Comparison of ENCODE assay signal across 17 mouse cellular contexts in the genomic region with DNA sequence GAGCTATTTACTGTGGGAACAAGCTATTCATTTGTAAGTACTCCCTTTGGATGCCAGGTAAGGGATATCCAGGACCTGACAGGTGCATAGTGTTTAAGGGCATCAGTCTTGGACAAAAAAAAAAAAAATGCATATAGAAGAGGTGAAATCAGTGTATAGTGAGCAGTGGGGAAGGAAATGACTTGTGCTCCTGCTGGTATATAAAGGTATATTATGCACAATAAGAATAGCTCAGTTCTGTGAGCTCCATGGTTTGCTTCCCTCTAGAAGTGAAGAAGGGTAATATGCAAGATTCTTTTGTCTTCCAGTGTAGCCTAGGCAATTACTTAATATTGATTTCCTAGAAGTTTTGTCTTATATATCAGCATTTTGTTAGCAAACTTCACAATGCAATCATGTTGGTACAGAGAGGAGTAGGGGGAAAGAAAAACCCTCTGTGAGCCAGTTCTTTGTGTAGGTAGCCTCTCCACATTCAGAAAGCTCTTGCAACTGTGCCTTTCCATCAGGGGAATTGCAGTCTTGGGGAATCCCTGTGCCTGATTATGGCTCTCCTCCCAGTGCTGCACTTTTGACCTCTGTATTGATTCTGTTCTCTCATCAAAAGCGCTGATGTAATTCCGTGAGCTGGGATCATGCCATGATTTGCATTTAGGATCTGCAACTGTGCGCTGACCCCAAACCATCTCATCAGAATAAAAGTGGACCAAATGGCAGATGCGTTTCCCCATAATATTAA.
A peak's percentile ranks its signal among the peaks of the same experiment; 100 is the strongest.
DNase-seq lines count a peak whose midpoint lies in the region; ATAC-seq lines count a peak whose summit lies in the region.
"Had no signal": no experiment of that assay in that cellular context is flagged by ENCODE, and none has a peak within 500 bp of the region (broad histone marks: within the 10 kb centered on the region; RNA-seq: fewer than 3 reads in every experiment).

No protein-coding gene starts in this region.

- no peak for DNase-seq in forebrain, embryonic 11.5 days (ENCODE audit: low spot score)
- DNase-seq in forebrain, embryonic 14.5 days (ENCODE audit: low spot score), result no peak
- DNase-seq in midbrain, embryonic 10.5 days (ENCODE audit: low spot score), result peak; percentile 38
- no peak for DNase-seq in heart, postnatal 36 days
- no peak for DNase-seq in adrenal gland, postnatal 4 days (ENCODE audit: low spot score in 2 of 2)
- DNase-seq: cerebellum, adult 2 months; gastrocnemius, postnatal 36 days; lung, postnatal 36 days; thymus, postnatal 4 days had no signal

- H3K27me3 ChIP-seq in forebrain, embryonic 11.5 days (ENCODE audit: control insufficient read depth, insufficient read depth, low read length), result no peaks in the 10 kb centered on the region
- H3K27me3 ChIP-seq in forebrain, embryonic 16.5 days (replicated peaks; ENCODE audit: control insufficient read depth, insufficient read depth, low read length), result no peaks in the 10 kb centered on the region
- no peaks in the 10 kb centered on the region for H3K27me3 ChIP-seq in forebrain, embryonic 14.5 days (replicated peaks; ENCODE audit: control insufficient read depth, insufficient read depth, low read length)
- no peaks in the 10 kb centered on the region for H3K27me3 ChIP-seq in midbrain, embryonic 10.5 days (ENCODE audit: low read depth, poor library complexity, severe bottlenecking)
- H3K27me3 ChIP-seq in neural tube, embryonic 12.5 days (replicated peaks), result no peaks in the 10 kb centered on the region
- H3K27me3 ChIP-seq: CH12.LX; heart, embryonic 12.5 days had no signal

- no peak overlapping the region for H3K4me3 ChIP-seq in forebrain, embryonic 11.5 days (ENCODE audit: low read depth, low read length)
- no peak overlapping the region for H3K4me3 ChIP-seq in forebrain, embryonic 16.5 days (replicated peaks; ENCODE audit: low read length)
- no peak overlapping the region for H3K4me3 ChIP-seq in forebrain, embryonic 14.5 days (ENCODE audit: low read depth, low read length)
- no peak overlapping the region for H3K4me3 ChIP-seq in midbrain, embryonic 10.5 days
- H3K4me3 ChIP-seq in neural tube, embryonic 12.5 days, result no peak overlapping the region
- H3K4me3 ChIP-seq: heart, embryonic 12.5 days; layer of hippocampus, adult 2 months; myocyte had no signal

- H3K9ac ChIP-seq in forebrain, embryonic 11.5 days (ENCODE audit: low read length), result no peak overlapping the region
- no peak overlapping the region for H3K9ac ChIP-seq in forebrain, embryonic 16.5 days (replicated peaks; ENCODE audit: low read depth, low read length)
- no peak overlapping the region for H3K9ac ChIP-seq in forebrain, embryonic 14.5 days (ENCODE audit: low read length)
- H3K9ac ChIP-seq in neural tube, embryonic 12.5 days, result no peak overlapping the region
- H3K9ac ChIP-seq: heart, embryonic 12.5 days; liver, embryonic 14.5 days had no signal

- 44% methylated on average over 4 of the region's 4 CpGs for WGBS in forebrain, embryonic 11.5 days
- 47% methylated on average over 4 of the region's 4 CpGs for WGBS in forebrain, embryonic 16.5 days
- 56% methylated on average over 4 of the region's 4 CpGs for WGBS in forebrain, embryonic 14.5 days
- WGBS in midbrain, embryonic 10.5 days, result 29% methylated on average over 4 of the region's 4 CpGs
- 37% methylated on average over 4 of the region's 4 CpGs for WGBS in neural tube, embryonic 12.5 days

- H3K4me1 ChIP-seq in forebrain, embryonic 11.5 days (replicated peaks; ENCODE audit: control insufficient read depth, insufficient read depth, low read length), result no peaks in the 10 kb centered on the region; the same call in 1 of the 2 replicates
- no peaks in the 10 kb centered on the region for H3K4me1 ChIP-seq in forebrain, embryonic 16.5 days (replicated peaks; ENCODE audit: control insufficient read depth, insufficient read depth, low read length)
- no peaks in the 10 kb centered on the region for H3K4me1 ChIP-seq in forebrain, embryonic 14.5 days (ENCODE audit: control insufficient read depth, insufficient read depth, low read length)
- peaks cover 21% of the 10 kb centered on the region for H3K4me1 ChIP-seq in midbrain, embryonic 10.5 days
- H3K4me1 ChIP-seq in neural tube, embryonic 12.5 days, result no peaks in the 10 kb centered on the region
- H3K4me1 ChIP-seq: heart, embryonic 12.5 days had no signal

- H3K27ac ChIP-seq in forebrain, embryonic 11.5 days (ENCODE audit: low read depth, low read length), result 0 out of 2 replicates have a peak overlapping the region, but pooled peaks have one; percentile 25
- H3K27ac ChIP-seq in forebrain, embryonic 16.5 days (ENCODE audit: low read length), result no peak overlapping the region
- no peak overlapping the region for H3K27ac ChIP-seq in forebrain, embryonic 14.5 days (ENCODE audit: low read depth, low read length)
- H3K27ac ChIP-seq in midbrain, embryonic 10.5 days (replicated peaks), result peak overlapping the region; percentile 63
- peak overlapping the region; percentile 64 for H3K27ac ChIP-seq in neural tube, embryonic 12.5 days
- H3K27ac ChIP-seq: layer of hippocampus, adult 2 months; liver, embryonic 14.5 days had no signal

- peak; percentile 61; the same call in 1 of the 2 replicates for ATAC-seq in forebrain, embryonic 11.5 days (replicated peaks; ENCODE audit: low FRiP score)
- ATAC-seq in forebrain, embryonic 16.5 days, result no peak
- ATAC-seq in forebrain, embryonic 14.5 days, result peak; percentile 34; the same call in 1 of the 2 replicates
- ATAC-seq in neural tube, embryonic 12.5 days (ENCODE audit: low FRiP score, low read depth), result peak; percentile 81
- no peak for ATAC-seq in granulocyte monocyte progenitor cell, adult 5-6 weeks (replicated peaks; ENCODE audit: poor library complexity, severe bottlenecking)

- intact Hi-C loops in heart, postnatal 36 days (cut with DNase I), result no loop called here

- H3K9me3 ChIP-seq in forebrain, embryonic 11.5 days (ENCODE audit: control insufficient read depth, low read length), result no peaks in the 10 kb centered on the region
- H3K9me3 ChIP-seq in forebrain, embryonic 16.5 days (ENCODE audit: control insufficient read depth, low read length), result no peaks in the 10 kb centered on the region
- no peaks in the 10 kb centered on the region for H3K9me3 ChIP-seq in forebrain, embryonic 14.5 days (replicated peaks; ENCODE audit: control insufficient read depth, low read length)
- no peaks in the 10 kb centered on the region for H3K9me3 ChIP-seq in midbrain, embryonic 10.5 days (replicated peaks)
- H3K9me3 ChIP-seq in neural tube, embryonic 12.5 days, result no peaks in the 10 kb centered on the region
- H3K9me3 ChIP-seq: heart, embryonic 12.5 days had no signal

- no peak overlapping the region for H3K4me2 ChIP-seq in forebrain, embryonic 11.5 days (ENCODE audit: low read depth, low read length, severe bottlenecking)
- H3K4me2 ChIP-seq in forebrain, embryonic 16.5 days (ENCODE audit: low read length), result no peak overlapping the region
- no peak overlapping the region for H3K4me2 ChIP-seq in forebrain, embryonic 14.5 days (ENCODE audit: low read length)
- H3K4me2 ChIP-seq in neural tube, embryonic 12.5 days (replicated peaks), result 0 out of 2 replicates have a peak overlapping the region, but pooled peaks have one; percentile 0
- H3K4me2 ChIP-seq: heart, embryonic 12.5 days had no signal

- no peaks in the 10 kb centered on the region for H3K36me3 ChIP-seq in forebrain, embryonic 11.5 days (ENCODE audit: control insufficient read depth, insufficient read depth, low read length)
- H3K36me3 ChIP-seq in forebrain, embryonic 16.5 days (ENCODE audit: control insufficient read depth, insufficient read depth), result no peaks in the 10 kb centered on the region
- no peaks in the 10 kb centered on the region for H3K36me3 ChIP-seq in forebrain, embryonic 14.5 days (ENCODE audit: control insufficient read depth, insufficient read depth, low read length)
- H3K36me3 ChIP-seq in midbrain, embryonic 10.5 days, result no peaks in the 10 kb centered on the region
- no peaks in the 10 kb centered on the region for H3K36me3 ChIP-seq in neural tube, embryonic 12.5 days
- H3K36me3 ChIP-seq: heart, embryonic 12.5 days had no signal

Comparison
In these comparisons a context has a peak if more than half of its experiments do, and no peak if none do; other contexts are left out.
1. ATAC-seq: peak in forebrain, embryonic 11.5 days (single experiment), forebrain, embryonic 14.5 days (single experiment) and neural tube, embryonic 12.5 days (single experiment); none in forebrain, embryonic 16.5 days (single experiment) and granulocyte monocyte progenitor cell, adult 5-6 weeks (single experiment).
2. H3K27ac ChIP-seq: peak in forebrain, embryonic 11.5 days (single experiment), midbrain, embryonic 10.5 days (single experiment) and neural tube, embryonic 12.5 days (single experiment); none in forebrain, embryonic 16.5 days (single experiment) and forebrain, embryonic 14.5 days (single experiment).